Mouse (Mus musculus): ENCODE measurements at regions not wholly inside any gene's neighbourhood (a gene's known extent, or its start where the extent isn't known, plus 50 kb on each side); places are given as distances from the start of the nearest gene placed in this dataset.

GRCm38 (mm10) chr14:110276192-110276591 is 478.8 kb downstream of the Slitrk6 start:
- no peak for DNase-seq (ENCODE audit: low spot score in 2 of 2)

GRCm38 (mm10) chr14:110271270-110271669 is 483.7 kb downstream of the Slitrk6 start:
- DNase-seq (ENCODE audit: low spot score in 2 of 2): no peak

GRCm38 (mm10) chr14:110244466-110244865 is 510.5 kb downstream of the Slitrk6 start:
- DNase-seq (ENCODE audit: low spot score in 2 of 2): no peak

- no peak for DNase-seq (ENCODE audit: low spot score in 2 of 2)
Measured at GRCm38 (mm10) chr14:110243549-110243948, 511.4 kb downstream of the Slitrk6 start.

- no peak for DNase-seq (ENCODE audit: low spot score in 2 of 2)
Measured at GRCm38 (mm10) chr14:110238800-110239199, 516.1 kb downstream of the Slitrk6 start.

GRCm38 (mm10) chr14:110224678-110225446 is 530.1 kb downstream of the Slitrk6 start:
- no peak for DNase-seq (ENCODE audit: low spot score in 2 of 2)

- no peak for DNase-seq (ENCODE audit: low spot score in 2 of 2)
Measured at GRCm38 (mm10) chr14:110190987-110191607, 563.9 kb downstream of the Slitrk6 start.

GRCm38 (mm10) chr14:110190471-110190870 is 564.5 kb downstream of the Slitrk6 start:
- DNase-seq (ENCODE audit: low spot score in 2 of 2): no peak

GRCm38 (mm10) chr14:110179166-110179565 is 575.8 kb downstream of the Slitrk6 start:
- no peak for DNase-seq (ENCODE audit: low spot score in 2 of 2)

GRCm38 (mm10) chr14:110171162-110172117 is 583.5 kb downstream of the Slitrk6 start:
- DNase-seq (ENCODE audit: low spot score in 2 of 2): no peak

- DNase-seq (ENCODE audit: low spot score in 2 of 2): no peak
Measured at GRCm38 (mm10) chr14:110168632-110169031, 586.3 kb downstream of the Slitrk6 start.

- peak; percentile 24 to 31 for DNase-seq (ENCODE audit: low spot score in 2 of 2)
Measured at GRCm38 (mm10) chr14:110128265-110128664, 626.7 kb downstream of the Slitrk6 start.

GRCm38 (mm10) chr14:110125936-110126710 is 628.8 kb downstream of the Slitrk6 start:
- no peak for DNase-seq (ENCODE audit: low spot score in 2 of 2)

GRCm38 (mm10) chr14:110122710-110123109 is 632.2 kb downstream of the Slitrk6 start:
- DNase-seq (ENCODE audit: low spot score in 2 of 2): no peak

- DNase-seq (ENCODE audit: low spot score in 2 of 2): no peak
Measured at GRCm38 (mm10) chr14:110115578-110115977, 639.4 kb downstream of the Slitrk6 start.

GRCm38 (mm10) chr14:110100852-110101251 is 654.1 kb downstream of the Slitrk6 start:
- no peak for DNase-seq (ENCODE audit: low spot score in 2 of 2)

GRCm38 (mm10) chr14:110078351-110078750 is 676.6 kb downstream of the Slitrk6 start:
- no peak for DNase-seq (ENCODE audit: low spot score in 2 of 2)

GRCm38 (mm10) chr14:110047748-110048147 is 707.2 kb downstream of the Slitrk6 start:
- DNase-seq (ENCODE audit: low spot score in 2 of 2): no peak

GRCm38 (mm10) chr14:110043211-110043610 is 711.7 kb downstream of the Slitrk6 start:
- DNase-seq (ENCODE audit: low spot score in 2 of 2): no peak

GRCm38 (mm10) chr14:110021812-110022211 is 733.1 kb downstream of the Slitrk6 start:
- DNase-seq (ENCODE audit: low spot score in 2 of 2): no peak

GRCm38 (mm10) chr14:110015126-110015525 is 739.8 kb downstream of the Slitrk6 start:
- no peak for DNase-seq (ENCODE audit: low spot score in 2 of 2)
